In the genomic region with DNA sequence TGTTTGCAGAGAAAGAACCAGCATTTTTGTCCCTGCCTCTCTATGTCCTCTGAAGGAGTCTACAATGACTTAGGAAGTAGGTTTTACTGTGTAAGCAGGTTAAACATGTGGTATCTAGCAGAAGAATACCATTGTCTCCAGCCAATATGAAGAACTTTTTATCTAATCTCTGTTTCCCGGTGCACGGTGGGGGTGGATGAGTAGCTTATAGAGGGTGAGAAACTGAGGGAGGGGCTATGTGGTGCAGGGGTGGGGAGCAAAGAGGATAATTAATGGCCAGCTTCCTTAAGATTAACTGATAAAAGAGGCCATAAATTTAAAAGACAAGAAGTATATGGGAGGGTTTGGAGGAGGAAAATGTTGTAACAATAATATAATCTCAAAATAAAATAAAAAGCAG, we compare ENCODE assay signal across 30 mouse cellular contexts. TPM values are rescaled to one million over a fixed set of nuclear protein-coding genes. Genes with fewer than 3 reads are reported as not detected.
DNase-seq lines count a peak whose midpoint lies in the region; ATAC-seq and TF ChIP-seq lines count a peak whose summit lies in the region.
"Had no signal": no experiment of that assay in that cellular context is flagged by ENCODE, and none has a peak within 500 bp of the region (broad histone marks: within the 10 kb centered on the region; RNA-seq: fewer than 3 reads in every experiment).

No protein-coding gene starts in this region.

- no peak overlapping the region for H3K4me3 ChIP-seq in liver, adult 2 months (ENCODE audit: insufficient read depth, low read depth, low read length)
- H3K4me3 ChIP-seq in lung, postnatal 0 days (ENCODE audit: low read depth, low read length) = no peak overlapping the region
- H3K4me3 ChIP-seq: embryonic facial prominence, embryonic 10.5 days; embryonic facial prominence, embryonic 13.5 days; erythroblast, embryonic 14.5 days; forebrain, embryonic 12.5 days; forebrain, embryonic 15.5 days; heart, adult 2 months; heart, embryonic 10.5 days; heart, embryonic 13.5 days had no signal

- no peaks in the 10 kb centered on the region for H3K79me2 ChIP-seq in liver, adult 2 months (ENCODE audit: control insufficient read depth, insufficient read depth, low read length)

- DNase-seq in liver, adult 2 months (ENCODE audit: extremely low read depth, low read depth, low spot score) = peak; percentile 5
- DNase-seq in liver = no peak
- DNase-seq in lung, postnatal 0 days (ENCODE audit: low spot score) = peak; percentile 36
- DNase-seq in lung, postnatal 10 days = no peak
- DNase-seq in urinary bladder, adult 18-20 months (ENCODE audit: low spot score in 2 of 2) = no peak
- DNase-seq: adrenal gland, adult 2 months; adrenal gland, postnatal 14 days; cerebellum, adult 11 months; cerebellum, adult 2 months; cerebellum, adult 9-11 months; cerebellum, postnatal 25 days; embryo, embryonic 11 days; gastrocnemius, postnatal 10 days; gastrocnemius, postnatal 36 days; heart, adult 2 months; heart, postnatal 14 days; heart, postnatal 4 days had no signal

- no peaks in the 10 kb centered on the region for H3K27me3 ChIP-seq in liver, adult 2 months (ENCODE audit: control insufficient read depth, insufficient read depth, low read length)
- no peaks in the 10 kb centered on the region for H3K27me3 ChIP-seq in lung, postnatal 0 days (replicated peaks; ENCODE audit: insufficient read depth, low read length)
- H3K27me3 ChIP-seq: embryonic facial prominence, embryonic 13.5 days; forebrain, embryonic 12.5 days; forebrain, embryonic 15.5 days; heart, embryonic 13.5 days had no signal

- ATAC-seq in lung, postnatal 0 days = peak; percentile 56
- ATAC-seq in megakaryocyte-erythroid progenitor cell, adult 5-6 weeks (replicated peaks; ENCODE audit: low FRiP score, low TSS enrichment, poor library complexity, severe bottlenecking) = 0 out of 2 replicates have a peak, but pooled peaks have one; percentile 37
- ATAC-seq: CD4-positive, CD25-positive, alpha-beta regulatory T cell, adult 4 months; forebrain, embryonic 15.5 days had no signal

- H3K4me2 ChIP-seq in lung, postnatal 0 days (replicated peaks; ENCODE audit: low read depth, low read length) = no peak overlapping the region
- H3K4me2 ChIP-seq: embryonic facial prominence, embryonic 13.5 days; forebrain, embryonic 12.5 days; forebrain, embryonic 15.5 days; heart, embryonic 13.5 days; hindbrain, embryonic 14.5 days had no signal

- no peak for TF ChIP-seq CTCF in liver, adult 2 months (IDR thresholded peaks at IDR 0.05; ENCODE audit: low read depth, low read length)
- TF ChIP-seq CTCF in lung, postnatal 0 days (IDR thresholded peaks at IDR 0.05) = no peak

- H3K27ac ChIP-seq in liver, adult 2 months (replicated peaks; ENCODE audit: insufficient read depth, low read depth, low read length) = no peak overlapping the region
- H3K27ac ChIP-seq in lung, postnatal 0 days (ENCODE audit: low read length) = no peak overlapping the region
- H3K27ac ChIP-seq: embryonic facial prominence, embryonic 10.5 days; embryonic facial prominence, embryonic 13.5 days; forebrain, embryonic 12.5 days; forebrain, embryonic 15.5 days; heart, adult 2 months; heart, embryonic 10.5 days; heart, embryonic 13.5 days; hindbrain, embryonic 14.5 days had no signal

- H3K9ac ChIP-seq in liver, adult 2 months (ENCODE audit: low read depth, low read length) = no peak overlapping the region
- H3K9ac ChIP-seq in lung, postnatal 0 days (replicated peaks; ENCODE audit: low read depth) = no peak overlapping the region
- H3K9ac ChIP-seq: embryonic facial prominence, embryonic 13.5 days; forebrain, embryonic 12.5 days; forebrain, embryonic 15.5 days; heart, embryonic 13.5 days; hindbrain, embryonic 14.5 days had no signal

- 24% methylated on average over 2 of the region's 2 CpGs for WGBS in liver, adult 2 months
- 16% methylated on average over 2 of the region's 2 CpGs for WGBS in lung, postnatal 0 days

- no peaks in the 10 kb centered on the region for H3K9me3 ChIP-seq in lung, postnatal 0 days (ENCODE audit: low read length)
- H3K9me3 ChIP-seq: embryonic facial prominence, embryonic 10.5 days; embryonic facial prominence, embryonic 13.5 days; forebrain, embryonic 12.5 days; forebrain, embryonic 15.5 days; heart, embryonic 10.5 days; heart, embryonic 13.5 days had no signal

- H3K36me3 ChIP-seq in liver, adult 2 months (ENCODE audit: control insufficient read depth, insufficient read depth, low read length) = no peaks in the 10 kb centered on the region
- H3K36me3 ChIP-seq in lung, postnatal 0 days (ENCODE audit: insufficient read depth, low read length) = no peaks in the 10 kb centered on the region
- H3K36me3 ChIP-seq: embryonic facial prominence, embryonic 10.5 days; embryonic facial prominence, embryonic 13.5 days; forebrain, embryonic 12.5 days; forebrain, embryonic 15.5 days; heart, embryonic 10.5 days; heart, embryonic 13.5 days had no signal

- TF ChIP-seq EP300 in lung, postnatal 0 days (IDR thresholded peaks at IDR 0.05) = peak; percentile 56; the same call in 1 of the 2 replicates

- TF ChIP-seq POLR2A in liver, adult 2 months (IDR thresholded peaks at IDR 0.05; ENCODE audit: extremely low read depth, insufficient read depth, low read length) = no peak

- no peaks in the 10 kb centered on the region for H3K4me1 ChIP-seq in liver, adult 2 months (ENCODE audit: control insufficient read depth, insufficient read depth, low read length)
- no peaks in the 10 kb centered on the region for H3K4me1 ChIP-seq in lung, postnatal 0 days (ENCODE audit: insufficient read depth, low read depth, low read length)
- H3K4me1 ChIP-seq: embryonic facial prominence, embryonic 10.5 days; embryonic facial prominence, embryonic 13.5 days; forebrain, embryonic 12.5 days; forebrain, embryonic 15.5 days; heart, embryonic 10.5 days had no signal

RNA-seq across cellular contexts. Expression of a gene that starts 36.5 kb away (rescaled TPM):
- total RNA-seq in liver, adult 2 months (2014; rRNA removed) = 20.3 and 20.5 TPM in 2 replicates
- 2.6 and 4.5 TPM in 2 replicates for polyA plus RNA-seq in liver, adult 2 months (2012; rRNA removed)
- 80.9 and 83.5 TPM in 2 replicates for polyA plus RNA-seq in lung, postnatal 0 days (2015; fragmentation: Nextera tagmentation; extraction: Ambion mirVana)
- total RNA-seq in megakaryocyte-erythroid progenitor cell, adult 5-6 weeks (2014; fragmentation: Nextera tagmentation) = not detected in 2 replicates
- total RNA-seq in megakaryocyte-erythroid progenitor cell, adult 5-6 weeks (2017) = not detected in 2 replicates
- total RNA-seq: granulocyte monocyte progenitor cell, adult 5-6 weeks; MEL had no signal
- polyA plus RNA-seq: C2C12; CD4-positive, CD25-positive, alpha-beta regulatory T cell, adult 4 months had no signal

Comparison
In these comparisons a context has a peak if more than half of its experiments do, and no peak if none do; other contexts are left out.
1. DNase-seq: peak in liver, adult 2 months (single experiment) and lung, postnatal 0 days (single experiment); none in liver (single experiment), lung, postnatal 10 days (single experiment) and urinary bladder, adult 18-20 months (0 of 2).
2. RNA of a gene that starts 36.5 kb away (total RNA-seq): 20.3 to 20.5 TPM in liver, adult 2 months; not detected in megakaryocyte-erythroid progenitor cell, adult 5-6 weeks; every median in the first group is over 10 times any median in the second.